Mouse (Mus musculus): ENCODE data around the gene 4921524J17Rik. TPM values are rescaled to one million over a fixed set of nuclear protein-coding genes. Genes with fewer than 3 reads are reported as not detected.

4921524J17Rik gene
- total and polyA plus RNA-seq, 3 experiments: 14.6 to 21.9 TPM; not detected in 1

GRCm38 (mm10) chr8:85362211-85362610 lies 70.4 kb downstream of the 4921524J17Rik start:
- DNase-seq (ENCODE audit: low read depth, low spot score): no peak
- Histone ChIP-seq H3K4me1 (ENCODE audit: control insufficient read depth in 1 of 2, insufficient read depth in 2 of 2, low read length in 2 of 2) (no peaks in the 10 kb centered on the region), H3K36me3 (ENCODE audit: control insufficient read depth in 1 of 2, insufficient read depth in 2 of 2, low read length in 2 of 2) (no peaks in the 10 kb centered on the region), H3K4me3 (ENCODE audit: control insufficient read depth in 1 of 2, insufficient read depth in 1 of 2, low read depth in 2 of 2, low read length in 2 of 2) (no peak overlapping the region), H3K27me3 (ENCODE audit: control insufficient read depth in 1 of 2, insufficient read depth in 2 of 2, low read length in 2 of 2) (no peaks in the 10 kb centered on the region), H3K79me2 (ENCODE audit: control insufficient read depth, insufficient read depth, low read length, poor library complexity) (no peaks in the 10 kb centered on the region), H3K27ac (ENCODE audit: control insufficient read depth, low read depth, low read length) (no peak overlapping the region), H3K9me3 (replicated peaks; ENCODE audit: insufficient read depth, low read length) (no peaks in the 10 kb centered on the region), H3K9ac (ENCODE audit: control insufficient read depth, low read depth, low read length, poor library complexity, severe bottlenecking) (no peak overlapping the region)
- no peak for TF ChIP-seq ZMIZ1 (IDR thresholded peaks at IDR 0.05; ENCODE audit: low read depth, low read length)
- no peak for TF ChIP-seq ELF1 (IDR thresholded peaks at IDR 0.05; ENCODE audit: low read depth, low read length)
- no peak for TF ChIP-seq USF1 (IDR thresholded peaks at IDR 0.05; ENCODE audit: low read depth, low read length)

Other genes with a start within 250 kb of the 4921524J17Rik start
- not detected in 2 replicates for gene Olfr371, start 206.8 kb downstream of the 4921524J17Rik start, total RNA-seq (2012; rRNA removed)
- gene Olfr371, start 206.8 kb downstream of the 4921524J17Rik start, polyA plus RNA-seq (2012; ENCODE audit: insufficient read depth in 1 of 2, insufficient read length in 2 of 2, low read depth in 1 of 2, low replicate concordance in 2 of 2, missing spikeins in 1 of 2): not detected
- gene Orc6, start 133.2 kb downstream of the 4921524J17Rik start, total RNA-seq (2012; rRNA removed): 92.3 and 115 TPM in 2 replicates
- 10 to 100 TPM in 1 of 2 experiments, not detected in 1; 87.7 TPM for gene Orc6, start 133.2 kb downstream of the 4921524J17Rik start, polyA plus RNA-seq (2012; ENCODE audit: insufficient read depth in 1 of 2, insufficient read length in 2 of 2, low read depth in 1 of 2, low replicate concordance in 2 of 2, missing spikeins in 1 of 2)
- gene Vps35, start 133.0 kb downstream of the 4921524J17Rik start, total RNA-seq (2012; rRNA removed): 91.5 and 92.1 TPM in 2 replicates
- gene Vps35, start 133.0 kb downstream of the 4921524J17Rik start, polyA plus RNA-seq (2012; ENCODE audit: insufficient read depth in 1 of 2, insufficient read length in 2 of 2, low read depth in 1 of 2, low replicate concordance in 2 of 2, missing spikeins in 1 of 2): 10 to 100 TPM in 1 of 2 experiments, not detected in 1; 68.4 TPM
- 6.7 and 10.4 TPM in 2 replicates for gene Mylk3, start 46.5 kb downstream of the 4921524J17Rik start, total RNA-seq (2012; rRNA removed)
- gene Mylk3, start 46.5 kb downstream of the 4921524J17Rik start, polyA plus RNA-seq (2012; ENCODE audit: insufficient read depth in 1 of 2, insufficient read length in 2 of 2, low read depth in 1 of 2, low replicate concordance in 2 of 2, missing spikeins in 1 of 2): 1 to 10 TPM in 1 of 2 experiments, not detected in 1; 9.5 TPM
- 10.2 and 24.0 TPM in 2 replicates for gene Gpt2, start 59.7 kb upstream of the 4921524J17Rik start, total RNA-seq (2012; rRNA removed)
- 10 to 100 TPM in 1 of 2 experiments, not detected in 1; 25.3 TPM for gene Gpt2, start 59.7 kb upstream of the 4921524J17Rik start, polyA plus RNA-seq (2012; ENCODE audit: insufficient read depth in 1 of 2, insufficient read length in 2 of 2, low read depth in 1 of 2, low replicate concordance in 2 of 2, missing spikeins in 1 of 2)
- gene Dnaja2, start 122.5 kb upstream of the 4921524J17Rik start, total RNA-seq (2012; rRNA removed): 189 and 207 TPM in 2 replicates
- gene Dnaja2, start 122.5 kb upstream of the 4921524J17Rik start, polyA plus RNA-seq (2012; ENCODE audit: insufficient read depth in 1 of 2, insufficient read length in 2 of 2, low read depth in 1 of 2, low replicate concordance in 2 of 2, missing spikeins in 1 of 2): 100 to 1,000 TPM in 1 of 2 experiments, not detected in 1; 307 TPM

Measured in MEL (cell line).